Mouse (Mus musculus): ENCODE measurements at regions not wholly inside any gene's neighbourhood (a gene's known extent, or its start where the extent isn't known, plus 50 kb on each side); places are given as distances from the start of the nearest gene placed in this dataset.

- no peak overlapping the region for H3K4me3 ChIP-seq (replicated peaks)
- H3K9ac ChIP-seq = no peak overlapping the region
- 82% methylated on average over 1 of the region's 1 CpGs for WGBS
- H3K36me3 ChIP-seq = no peaks in the 10 kb centered on the region
- ATAC-seq (ENCODE audit: insufficient read depth, low FRiP score, low read depth) = no peak
- H3K4me1 ChIP-seq = peaks cover 1% of the 10 kb centered on the region; the same call in 1 of the 2 replicates
- no peaks in the 10 kb centered on the region for H3K27me3 ChIP-seq (replicated peaks)
- H3K9me3 ChIP-seq = no peaks in the 10 kb centered on the region
- H3K4me2 ChIP-seq = no peak overlapping the region
- H3K27ac ChIP-seq = no peak overlapping the region
These were observed 81.1 kb upstream of the Gm11983 start for GRCm38 (mm10) chr11:6918546-6918945.

DNA sequence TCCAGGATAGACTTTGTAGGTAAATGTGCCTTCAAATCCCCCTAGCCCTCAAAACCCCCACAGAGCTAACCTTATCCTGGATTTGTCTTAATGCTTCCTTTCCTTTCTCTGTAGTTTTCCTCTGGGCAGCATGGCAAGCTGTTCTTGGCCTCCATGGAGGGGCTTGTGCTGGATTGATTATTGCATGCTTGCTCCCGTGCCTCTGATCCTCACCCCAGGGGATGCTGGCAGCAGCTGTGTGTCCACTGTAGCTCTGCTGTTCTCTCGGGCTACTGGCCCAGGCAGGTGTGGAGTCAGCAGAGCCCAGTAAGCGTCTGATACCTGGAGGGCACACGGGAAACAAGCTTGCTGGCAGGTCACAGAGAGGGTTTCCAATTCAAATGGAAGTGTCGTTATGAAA, 68.2 kb upstream of the Gm11983 start:
- WGBS = 43% methylated on average over 5 of the region's 5 CpGs
- Histone ChIP-seq H3K36me3 (no peaks in the 10 kb centered on the region), H3K9me3 (no peaks in the 10 kb centered on the region), H3K4me2 (no peak overlapping the region), H3K4me3 (replicated peaks) (no peak overlapping the region), H3K27ac (no peak overlapping the region), H3K27me3 (replicated peaks) (no peaks in the 10 kb centered on the region), H3K4me1 (no peaks in the 10 kb centered on the region), H3K9ac (no peak overlapping the region)
- ATAC-seq (ENCODE audit: insufficient read depth, low FRiP score, low read depth) = no peak

DNA sequence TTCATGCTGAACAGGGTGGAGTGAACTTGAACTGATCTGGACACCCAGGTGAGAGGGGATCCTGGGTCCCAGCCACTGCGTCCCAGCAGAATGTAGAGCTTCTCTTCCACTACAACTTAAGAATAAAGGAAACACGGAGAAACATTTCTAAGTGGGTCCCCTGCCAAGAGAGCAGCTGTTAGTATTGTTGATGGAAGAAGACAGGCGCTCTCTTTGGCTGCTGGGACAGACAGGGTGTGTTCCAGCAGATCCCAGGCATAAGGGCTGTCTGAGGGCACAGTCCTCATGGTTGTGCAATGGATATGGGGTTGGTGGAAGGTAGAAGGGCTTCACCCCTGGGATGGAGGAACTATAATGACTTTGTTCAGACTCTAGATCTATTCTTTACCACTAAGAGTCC, 65.5 kb upstream of the Gm11983 start:
- Histone ChIP-seq H3K4me3 (replicated peaks) (no peak overlapping the region), H3K4me1 (no peaks in the 10 kb centered on the region), H3K9me3 (no peaks in the 10 kb centered on the region), H3K36me3 (no peaks in the 10 kb centered on the region), H3K27me3 (replicated peaks) (no peaks in the 10 kb centered on the region), H3K4me2 (no peak overlapping the region), H3K9ac (no peak overlapping the region), H3K27ac (no peak overlapping the region)
- 52% methylated on average over 3 of the region's 3 CpGs for WGBS
- ATAC-seq (ENCODE audit: insufficient read depth, low FRiP score, low read depth) = no peak

GRCm38 (mm10) chr11:6902271-6902670, 64.8 kb upstream of the Gm11983 start:
- no peak overlapping the region for H3K4me2 ChIP-seq
- ATAC-seq (ENCODE audit: insufficient read depth, low FRiP score, low read depth) = no peak
- H3K4me1 ChIP-seq = no peaks in the 10 kb centered on the region
- H3K9ac ChIP-seq = no peak overlapping the region
- H3K27me3 ChIP-seq (replicated peaks) = no peaks in the 10 kb centered on the region
- no peaks in the 10 kb centered on the region for H3K9me3 ChIP-seq
- H3K27ac ChIP-seq = no peak overlapping the region
- 74% methylated on average over 3 of the region's 3 CpGs for WGBS
- no peaks in the 10 kb centered on the region for H3K36me3 ChIP-seq
- no peak overlapping the region for H3K4me3 ChIP-seq (replicated peaks)

DNA sequence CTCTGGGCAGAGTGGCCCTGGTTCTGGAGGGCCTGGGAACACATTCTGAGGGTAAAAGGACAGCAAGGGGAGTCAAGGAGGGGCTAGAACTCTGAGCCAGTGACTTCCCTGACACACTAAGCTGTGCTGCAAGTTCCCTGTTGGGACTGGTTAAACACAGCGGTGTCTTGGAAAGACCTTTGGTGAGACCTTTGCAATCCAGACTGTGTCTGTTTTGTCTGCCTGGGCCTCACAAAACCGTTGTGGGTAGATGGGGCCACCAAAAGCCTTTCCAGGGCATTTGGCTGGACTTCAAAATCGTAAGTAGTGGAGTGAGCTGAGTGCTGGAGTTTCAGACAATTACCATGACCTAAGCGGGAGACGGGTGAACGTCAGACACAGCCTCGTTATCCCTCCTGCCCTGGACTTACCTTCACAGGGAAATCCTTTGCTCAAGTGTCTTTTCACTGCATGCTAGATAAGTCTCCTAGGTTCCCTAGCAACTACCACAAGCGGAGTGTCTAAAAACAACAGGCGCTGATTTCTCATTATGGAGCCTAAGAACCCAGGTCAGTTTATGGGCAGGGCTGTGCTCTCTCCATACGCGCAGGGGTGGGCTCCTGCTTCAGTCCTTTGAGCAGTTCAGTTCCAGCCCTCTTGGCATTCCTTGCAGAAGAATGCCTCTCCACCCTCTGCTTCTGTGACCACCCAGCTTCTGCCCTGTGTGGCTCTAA, 63.5 kb upstream of the Gm11983 start:
- H3K9me3 ChIP-seq = no peaks in the 10 kb centered on the region
- no peak overlapping the region for H3K4me3 ChIP-seq (replicated peaks)
- 0 out of 2 replicates have a peak, but pooled peaks cover under 1% of the 10 kb centered on the region for H3K4me1 ChIP-seq
- no peaks in the 10 kb centered on the region for H3K36me3 ChIP-seq
- H3K4me2 ChIP-seq = no peak overlapping the region
- H3K9ac ChIP-seq = no peak overlapping the region
- no peak overlapping the region for H3K27ac ChIP-seq
- H3K27me3 ChIP-seq (replicated peaks) = no peaks in the 10 kb centered on the region
- WGBS = 49% methylated on average over 11 of the region's 11 CpGs
- ATAC-seq (ENCODE audit: insufficient read depth, low FRiP score, low read depth) = no peak

DNA sequence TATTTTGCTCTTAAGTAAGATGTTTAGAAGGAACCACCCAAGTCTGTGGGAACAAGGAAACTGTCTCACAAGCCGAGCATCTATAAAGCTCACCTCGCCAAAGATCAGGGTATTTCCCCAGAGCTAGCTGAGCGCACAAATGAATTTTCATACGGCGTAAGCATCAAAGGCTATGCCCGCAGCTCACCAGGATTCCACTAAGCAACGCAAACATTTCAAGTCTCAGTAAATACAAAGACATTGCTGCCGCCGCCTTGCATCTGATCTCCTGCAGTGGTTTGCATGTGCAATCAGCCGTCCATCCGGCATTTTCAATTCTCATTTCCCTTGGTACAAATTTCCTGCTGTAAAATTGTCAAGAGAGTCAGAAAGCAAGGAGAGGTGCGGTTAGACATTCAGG, 62.9 kb upstream of the Gm11983 start:
- WGBS = 68% methylated on average over 12 of the region's 12 CpGs
- no peak overlapping the region for H3K4me2 ChIP-seq
- H3K27ac ChIP-seq = no peak overlapping the region
- no peaks in the 10 kb centered on the region for H3K36me3 ChIP-seq
- H3K4me3 ChIP-seq (replicated peaks) = no peak overlapping the region
- ATAC-seq (ENCODE audit: insufficient read depth, low FRiP score, low read depth) = no peak
- no peaks in the 10 kb centered on the region for H3K27me3 ChIP-seq (replicated peaks)
- 0 out of 2 replicates have a peak, but pooled peaks cover 4% of the 10 kb centered on the region for H3K4me1 ChIP-seq
- no peaks in the 10 kb centered on the region for H3K9me3 ChIP-seq
- H3K9ac ChIP-seq = no peak overlapping the region

GRCm38 (mm10) chr11:6899271-6900005, 62.0 kb upstream of the Gm11983 start:
- Histone ChIP-seq H3K27ac (no peak overlapping the region), H3K27me3 (replicated peaks) (no peaks in the 10 kb centered on the region), H3K4me1 (0 out of 2 replicates have a peak, but pooled peaks cover 4% of the 10 kb centered on the region), H3K4me2 (no peak overlapping the region), H3K4me3 (replicated peaks) (no peak overlapping the region), H3K36me3 (no peaks in the 10 kb centered on the region), H3K9ac (no peak overlapping the region), H3K9me3 (no peaks in the 10 kb centered on the region)
- 60% methylated on average over 13 of the region's 13 CpGs for WGBS
- no peak for ATAC-seq (ENCODE audit: insufficient read depth, low FRiP score, low read depth)

- Histone ChIP-seq H3K27ac (no peak overlapping the region), H3K4me2 (no peak overlapping the region), H3K36me3 (no peaks in the 10 kb centered on the region), H3K9me3 (no peaks in the 10 kb centered on the region), H3K9ac (no peak overlapping the region), H3K4me3 (replicated peaks) (no peak overlapping the region), H3K27me3 (replicated peaks) (no peaks in the 10 kb centered on the region), H3K4me1 (0 out of 2 replicates have a peak, but pooled peaks cover 4% of the 10 kb centered on the region)
- no peak for ATAC-seq (ENCODE audit: insufficient read depth, low FRiP score, low read depth)
- 78% methylated on average over 5 of the region's 5 CpGs for WGBS
These were observed 61.1 kb upstream of the Gm11983 start for GRCm38 (mm10) chr11:6898357-6899097.

DNA sequence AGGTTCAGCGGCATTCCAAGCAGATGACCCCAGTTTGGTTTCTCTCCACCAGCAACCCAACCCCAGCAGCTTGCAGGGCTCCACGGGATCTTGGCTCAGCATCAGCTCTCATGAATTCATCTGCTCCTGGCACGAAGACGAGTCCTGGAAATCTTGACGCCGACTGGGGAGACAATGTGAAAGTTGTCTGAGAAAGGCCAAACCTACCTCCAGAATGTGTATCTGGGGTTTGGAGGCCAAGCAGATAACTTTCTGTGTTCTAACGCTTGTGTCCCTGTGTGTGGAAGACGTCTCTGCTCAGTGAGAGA, 58.3 kb upstream of the Gm11983 start:
- Histone ChIP-seq H3K4me2 (no peak overlapping the region), H3K27me3 (replicated peaks) (no peaks in the 10 kb centered on the region), H3K36me3 (no peaks in the 10 kb centered on the region), H3K27ac (no peak overlapping the region), H3K9ac (no peak overlapping the region), H3K9me3 (no peaks in the 10 kb centered on the region), H3K4me3 (replicated peaks) (no peak overlapping the region), H3K4me1 (0 out of 2 replicates have a peak, but pooled peaks cover 4% of the 10 kb centered on the region)
- 0 out of 2 replicates have a peak, but pooled peaks have one; percentile 11 for ATAC-seq (ENCODE audit: insufficient read depth, low FRiP score, low read depth)
- WGBS = 41% methylated on average over 8 of the region's 8 CpGs

- Histone ChIP-seq H3K4me1 (0 out of 2 replicates have a peak, but pooled peaks cover 4% of the 10 kb centered on the region), H3K4me3 (replicated peaks) (no peak overlapping the region), H3K27ac (no peak overlapping the region), H3K9ac (no peak overlapping the region), H3K4me2 (no peak overlapping the region), H3K27me3 (replicated peaks) (no peaks in the 10 kb centered on the region), H3K9me3 (no peaks in the 10 kb centered on the region), H3K36me3 (no peaks in the 10 kb centered on the region)
- 0 out of 2 replicates have a peak, but pooled peaks have one; percentile 27 for ATAC-seq (ENCODE audit: insufficient read depth, low FRiP score, low read depth)
- WGBS = 34% methylated on average over 7 of the region's 7 CpGs
These were observed 57.7 kb upstream of the Gm11983 start for GRCm38 (mm10) chr11:6894911-6895785.

- Histone ChIP-seq H3K9ac (no peak overlapping the region), H3K4me1 (0 out of 2 replicates have a peak, but pooled peaks cover 4% of the 10 kb centered on the region), H3K27me3 (replicated peaks) (no peaks in the 10 kb centered on the region), H3K36me3 (no peaks in the 10 kb centered on the region), H3K9me3 (no peaks in the 10 kb centered on the region), H3K27ac (no peak overlapping the region), H3K4me2 (no peak overlapping the region), H3K4me3 (replicated peaks) (no peak overlapping the region)
- ATAC-seq (ENCODE audit: insufficient read depth, low FRiP score, low read depth) = no peak
- 88% methylated on average over 1 of the region's 1 CpGs for WGBS
These were observed 56.3 kb upstream of the Gm11983 start for GRCm38 (mm10) chr11:6893734-6894133.

Data from stomach, embryonic 15.5 days (tissue).